Mouse (Mus musculus) heart, adult 2 months (tissue): Measurements from ENCODE around the gene Eps15.

Experiments used
- CTCF ChIP-seq: fragments of 200-600 bp; IDR thresholded peaks from 2 replicates; pipeline ENCODE4 v1.8.1; 2022; ENCODE audit warnings: antibody characterized with exemption, mild to moderate bottlenecking, moderate library complexity
- EP300 ChIP-seq: fragments of 200-500 bp; IDR thresholded peaks from 2 replicates; pipeline ENCODE4 v1.6.1; 2011; ENCODE audit warnings: low read depth, low read length, control low read depth; ENCODE audit not compliant: insufficient read depth

GRCm38 (mm10) chr4:109430250-109430649 lies 150.2 kb downstream of the Eps15 start:
- TF ChIP-seq CTCF = no peak
- no peak for TF ChIP-seq EP300
